Mouse (Mus musculus): ENCODE data around the gene Prl. TPM values are rescaled to one million over a fixed set of nuclear protein-coding genes. Genes with fewer than 3 reads are reported as not detected.

Gene Prl
- polyA plus RNA-seq (2015; fragmentation: Nextera tagmentation; extraction: Ambion mirVana), result not detected in 2 replicates

- H3K4me2 ChIP-seq (ENCODE audit: low read depth, low read length), result no peak within 1 kb of the TSS
- H3K4me1 ChIP-seq (ENCODE audit: control insufficient read depth, insufficient read depth, low read length), result no peaks in the 10 kb centered on the region
- WGBS, result 95% methylated on average over 1 of the region's 1 CpGs
- no peak within 1 kb of the TSS for H3K4me3 ChIP-seq (ENCODE audit: low read length)
- no peak for ATAC-seq (replicated peaks; ENCODE audit: extremely low read depth, insufficient read depth, low FRiP score)
- no peak within 1 kb of the TSS for H3K27ac ChIP-seq (ENCODE audit: low read length)
- H3K9ac ChIP-seq (ENCODE audit: low read length), result no peak within 1 kb of the TSS
- H3K27me3 ChIP-seq (ENCODE audit: control insufficient read depth, insufficient read depth, low read length), result no peaks in the 10 kb centered on the region
- no peaks in the 10 kb centered on the region for H3K9me3 ChIP-seq (replicated peaks; ENCODE audit: control insufficient read depth, low read length)
- H3K36me3 ChIP-seq (ENCODE audit: control insufficient read depth, insufficient read depth), result no peaks in the 10 kb centered on the region
Measured at GRCm38 (mm10) chr13:27057270-27057669, at the start of gene Prl. TSS of gene Prl (plus strand) at chr13:27057570.

DNA sequence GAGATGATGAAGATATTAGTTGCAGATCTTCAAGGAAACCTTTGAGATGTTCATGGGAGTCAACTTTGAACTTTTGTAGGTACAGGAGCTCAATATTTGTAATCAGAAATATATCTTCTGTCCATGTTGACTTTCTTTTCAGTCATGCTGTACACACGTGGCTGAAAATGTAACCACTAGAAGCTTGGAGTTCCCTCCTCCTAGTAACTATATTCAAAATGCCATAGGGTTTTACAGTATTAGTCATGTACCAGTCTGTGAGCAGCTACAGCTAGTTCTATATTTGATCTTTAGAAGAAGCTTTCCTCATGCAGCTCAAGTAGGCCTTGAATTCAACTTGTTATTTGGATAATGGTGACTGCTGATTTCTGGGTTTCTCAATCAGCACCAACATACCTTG is 30.8 kb upstream of the Prl start:
- H3K4me1 ChIP-seq (ENCODE audit: control insufficient read depth, insufficient read depth, low read length), result no peaks in the 10 kb centered on the region
- H3K4me2 ChIP-seq (ENCODE audit: low read depth, low read length), result no peak overlapping the region
- H3K4me3 ChIP-seq (ENCODE audit: low read length), result no peak overlapping the region
- ATAC-seq (replicated peaks; ENCODE audit: extremely low read depth, insufficient read depth, low FRiP score), result no peak
- WGBS, result 77% methylated on average over 1 of the region's 1 CpGs
- no peak overlapping the region for H3K27ac ChIP-seq (ENCODE audit: low read length)
- no peak overlapping the region for H3K9ac ChIP-seq (ENCODE audit: low read length)
- no peaks in the 10 kb centered on the region for H3K27me3 ChIP-seq (ENCODE audit: control insufficient read depth, insufficient read depth, low read length)
- no peaks in the 10 kb centered on the region for H3K36me3 ChIP-seq (ENCODE audit: control insufficient read depth, insufficient read depth)
- no peaks in the 10 kb centered on the region for H3K9me3 ChIP-seq (replicated peaks; ENCODE audit: control insufficient read depth, low read length)

GRCm38 (mm10) chr13:27027376-27027775 is 30.0 kb upstream of the Prl start:
- Histone ChIP-seq H3K9me3 (replicated peaks; ENCODE audit: control insufficient read depth, low read length) (no peaks in the 10 kb centered on the region), H3K27ac (ENCODE audit: low read length) (no peak overlapping the region), H3K4me1 (ENCODE audit: control insufficient read depth, insufficient read depth, low read length) (no peaks in the 10 kb centered on the region), H3K4me2 (ENCODE audit: low read depth, low read length) (no peak overlapping the region), H3K27me3 (ENCODE audit: control insufficient read depth, insufficient read depth, low read length) (no peaks in the 10 kb centered on the region), H3K9ac (ENCODE audit: low read length) (no peak overlapping the region), H3K4me3 (ENCODE audit: low read length) (no peak overlapping the region), H3K36me3 (ENCODE audit: control insufficient read depth, insufficient read depth) (no peaks in the 10 kb centered on the region)
- ATAC-seq (replicated peaks; ENCODE audit: extremely low read depth, insufficient read depth, low FRiP score), result no peak
- 83% methylated on average over 1 of the region's 1 CpGs for WGBS

- no peak for ATAC-seq (replicated peaks; ENCODE audit: extremely low read depth, insufficient read depth, low FRiP score)
- no peak overlapping the region for H3K4me2 ChIP-seq (ENCODE audit: low read depth, low read length)
- H3K36me3 ChIP-seq (ENCODE audit: control insufficient read depth, insufficient read depth), result no peaks in the 10 kb centered on the region
- no peaks in the 10 kb centered on the region for H3K4me1 ChIP-seq (ENCODE audit: control insufficient read depth, insufficient read depth, low read length)
- no peak overlapping the region for H3K27ac ChIP-seq (ENCODE audit: low read length)
- WGBS, result 72% methylated on average over 2 of the region's 2 CpGs
- no peaks in the 10 kb centered on the region for H3K9me3 ChIP-seq (replicated peaks; ENCODE audit: control insufficient read depth, low read length)
- no peaks in the 10 kb centered on the region for H3K27me3 ChIP-seq (ENCODE audit: control insufficient read depth, insufficient read depth, low read length)
- H3K9ac ChIP-seq (ENCODE audit: low read length), result no peak overlapping the region
- H3K4me3 ChIP-seq (ENCODE audit: low read length), result no peak overlapping the region
Measured at GRCm38 (mm10) chr13:27028501-27029240, 28.7 kb upstream of the Prl start.

GRCm38 (mm10) chr13:27031101-27031852 is 26.1 kb upstream of the Prl start:
- no peaks in the 10 kb centered on the region for H3K9me3 ChIP-seq (replicated peaks; ENCODE audit: control insufficient read depth, low read length)
- H3K4me2 ChIP-seq (ENCODE audit: low read depth, low read length), result no peak overlapping the region
- no peaks in the 10 kb centered on the region for H3K36me3 ChIP-seq (ENCODE audit: control insufficient read depth, insufficient read depth)
- H3K9ac ChIP-seq (ENCODE audit: low read length), result no peak overlapping the region
- ATAC-seq (replicated peaks; ENCODE audit: extremely low read depth, insufficient read depth, low FRiP score), result no peak
- WGBS, result 55% methylated on average over 4 of the region's 4 CpGs
- no peaks in the 10 kb centered on the region for H3K27me3 ChIP-seq (ENCODE audit: control insufficient read depth, insufficient read depth, low read length)
- no peaks in the 10 kb centered on the region for H3K4me1 ChIP-seq (ENCODE audit: control insufficient read depth, insufficient read depth, low read length)
- no peak overlapping the region for H3K27ac ChIP-seq (ENCODE audit: low read length)
- no peak overlapping the region for H3K4me3 ChIP-seq (ENCODE audit: low read length)

GRCm38 (mm10) chr13:27031853-27032240 is 25.5 kb upstream of the Prl start:
- no peak overlapping the region for H3K4me2 ChIP-seq (ENCODE audit: low read depth, low read length)
- no peaks in the 10 kb centered on the region for H3K9me3 ChIP-seq (replicated peaks; ENCODE audit: control insufficient read depth, low read length)
- no peaks in the 10 kb centered on the region for H3K36me3 ChIP-seq (ENCODE audit: control insufficient read depth, insufficient read depth)
- H3K27me3 ChIP-seq (ENCODE audit: control insufficient read depth, insufficient read depth, low read length), result no peaks in the 10 kb centered on the region
- 69% methylated on average over 1 of the region's 1 CpGs for WGBS
- no peak overlapping the region for H3K27ac ChIP-seq (ENCODE audit: low read length)
- H3K4me1 ChIP-seq (ENCODE audit: control insufficient read depth, insufficient read depth, low read length), result no peaks in the 10 kb centered on the region
- no peak for ATAC-seq (replicated peaks; ENCODE audit: extremely low read depth, insufficient read depth, low FRiP score)
- no peak overlapping the region for H3K9ac ChIP-seq (ENCODE audit: low read length)
- no peak overlapping the region for H3K4me3 ChIP-seq (ENCODE audit: low read length)

DNA sequence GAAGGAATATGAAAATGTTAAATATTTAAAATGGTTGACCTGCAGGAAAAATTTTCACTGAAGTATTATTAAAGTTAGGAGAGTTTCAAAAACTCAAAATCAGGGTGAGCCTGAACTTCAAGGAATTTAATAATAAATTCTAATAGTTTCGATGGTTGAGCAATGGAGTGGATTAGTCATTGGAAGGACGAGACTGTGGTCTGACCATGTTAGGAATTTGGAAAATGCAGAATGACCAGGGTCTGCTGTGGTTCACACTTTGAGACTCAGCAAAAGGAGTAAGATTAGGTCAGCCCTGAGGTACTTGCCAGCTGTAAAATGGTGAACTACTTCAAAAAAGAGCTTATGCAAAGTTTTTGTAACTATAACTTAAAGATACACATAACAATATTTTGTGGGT is 24.4 kb upstream of the Prl start:
- no peaks in the 10 kb centered on the region for H3K27me3 ChIP-seq (ENCODE audit: control insufficient read depth, insufficient read depth, low read length)
- H3K27ac ChIP-seq (ENCODE audit: low read length), result no peak overlapping the region
- WGBS, result 58% methylated on average over 2 of the region's 2 CpGs
- H3K9me3 ChIP-seq (replicated peaks; ENCODE audit: control insufficient read depth, low read length), result no peaks in the 10 kb centered on the region
- H3K4me3 ChIP-seq (ENCODE audit: low read length), result no peak overlapping the region
- no peaks in the 10 kb centered on the region for H3K36me3 ChIP-seq (ENCODE audit: control insufficient read depth, insufficient read depth)
- no peak for ATAC-seq (replicated peaks; ENCODE audit: extremely low read depth, insufficient read depth, low FRiP score)
- H3K4me2 ChIP-seq (ENCODE audit: low read depth, low read length), result no peak overlapping the region
- H3K9ac ChIP-seq (ENCODE audit: low read length), result no peak overlapping the region
- no peaks in the 10 kb centered on the region for H3K4me1 ChIP-seq (ENCODE audit: control insufficient read depth, insufficient read depth, low read length)

GRCm38 (mm10) chr13:27042185-27042584 is 15.2 kb upstream of the Prl start:
- H3K27me3 ChIP-seq (ENCODE audit: control insufficient read depth, insufficient read depth, low read length), result no peaks in the 10 kb centered on the region
- H3K4me3 ChIP-seq (ENCODE audit: low read length), result no peak overlapping the region
- H3K4me2 ChIP-seq (ENCODE audit: low read depth, low read length), result no peak overlapping the region
- no peak for ATAC-seq (replicated peaks; ENCODE audit: extremely low read depth, insufficient read depth, low FRiP score)
- no peaks in the 10 kb centered on the region for H3K36me3 ChIP-seq (ENCODE audit: control insufficient read depth, insufficient read depth)
- H3K4me1 ChIP-seq (ENCODE audit: control insufficient read depth, insufficient read depth, low read length), result no peaks in the 10 kb centered on the region
- H3K9me3 ChIP-seq (replicated peaks; ENCODE audit: control insufficient read depth, low read length), result no peaks in the 10 kb centered on the region
- WGBS, result 70% methylated on average over 2 of the region's 2 CpGs
- H3K27ac ChIP-seq (ENCODE audit: low read length), result no peak overlapping the region
- no peak overlapping the region for H3K9ac ChIP-seq (ENCODE audit: low read length)

DNA sequence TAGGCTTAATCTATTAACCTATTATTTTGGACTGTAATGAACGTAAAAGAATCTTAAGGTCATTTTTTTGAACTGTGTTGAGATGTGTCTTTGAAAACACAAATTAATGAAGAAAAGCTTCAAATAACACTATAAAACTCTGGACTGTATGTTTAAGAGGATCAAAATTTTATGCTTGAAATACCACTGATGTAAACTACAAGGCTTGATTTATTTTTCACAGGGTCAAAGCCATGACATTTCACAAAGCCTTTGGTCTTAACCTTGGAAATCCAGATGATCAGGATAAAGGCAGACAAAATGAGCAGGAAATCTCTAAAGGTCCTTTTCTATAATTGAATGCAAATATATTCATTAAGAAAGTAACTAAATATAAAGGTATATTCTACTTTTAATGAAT is 14.0 kb upstream of the Prl start:
- Histone ChIP-seq H3K9ac (ENCODE audit: low read length) (no peak overlapping the region), H3K4me1 (ENCODE audit: control insufficient read depth, insufficient read depth, low read length) (no peaks in the 10 kb centered on the region), H3K27ac (ENCODE audit: low read length) (no peak overlapping the region), H3K4me2 (ENCODE audit: low read depth, low read length) (no peak overlapping the region), H3K9me3 (replicated peaks; ENCODE audit: control insufficient read depth, low read length) (no peaks in the 10 kb centered on the region), H3K4me3 (ENCODE audit: low read length) (no peak overlapping the region), H3K27me3 (ENCODE audit: control insufficient read depth, insufficient read depth, low read length) (no peaks in the 10 kb centered on the region), H3K36me3 (ENCODE audit: control insufficient read depth, insufficient read depth) (no peaks in the 10 kb centered on the region)
- ATAC-seq (replicated peaks; ENCODE audit: extremely low read depth, insufficient read depth, low FRiP score), result no peak
- WGBS, result 82% methylated on average over 1 of the region's 1 CpGs

Data from heart, embryonic 16.5 days (tissue).